Mouse (Mus musculus) lung, embryonic 16.5 days (tissue): ENCODE results near the gene Ppara. TPM values are rescaled to one million over a fixed set of nuclear protein-coding genes. Genes with fewer than 3 reads are reported as not detected.

Experiments used
- ATAC-seq: fragments of 200-750 bp; cut with Nextera tagmentation; 2 replicates; pipeline ENCODE4 v1.8.0; 2017; ENCODE audit warnings: low read depth, mild to moderate bottlenecking, moderate library complexity
- H3K27ac ChIP-seq: fragments of 300-500 bp; sonication (generic); 2 replicates; pipeline ENCODE4 v1.5.1; 2014; ENCODE audit warnings: mild to moderate bottlenecking, control low read depth, low read length
- H3K27me3 ChIP-seq: fragments of 300-500 bp; sonication (generic); 2 replicates; pipeline ENCODE4 v1.6.1; 2014; ENCODE audit warnings: low read depth, low read length, mixed read lengths; ENCODE audit not compliant: control insufficient read depth, insufficient read depth
- H3K36me3 ChIP-seq: fragments of 300-500 bp; sonication (generic); 2 replicates; pipeline ENCODE4 v1.6.1; 2014; ENCODE audit warnings: low read length; ENCODE audit not compliant: control insufficient read depth, insufficient read depth
- H3K4me1 ChIP-seq: fragments of 300-500 bp; sonication (generic); replicated peaks from 2 replicates; pipeline ENCODE4 v1.6.1; 2014; ENCODE audit warnings: low read length, mixed read lengths; ENCODE audit not compliant: control insufficient read depth, insufficient read depth
- H3K4me2 ChIP-seq: fragments of 300-500 bp; sonication (generic); 2 replicates; pipeline ENCODE4 v1.6.1; 2014; ENCODE audit warnings: low read depth, low read length, control low read depth
- H3K4me3 ChIP-seq: fragments of 300-500 bp; sonication (generic); 2 replicates; pipeline ENCODE4 v1.5.1; 2014; ENCODE audit warnings: mild to moderate bottlenecking, low read length, control low read depth
- H3K9ac ChIP-seq: fragments of 300-500 bp; sonication (generic); 2 replicates; pipeline ENCODE4 v1.6.1; 2014; ENCODE audit warnings: low read length, control low read depth
- H3K9me3 ChIP-seq: fragments of 300-500 bp; sonication (generic); 2 replicates; pipeline ENCODE4 v1.6.1; 2016; ENCODE audit warnings: low read length; ENCODE audit not compliant: control insufficient read depth
- WGBS: fragments of 180-500 bp; shearing (Covaris S2); extraction: QIAGEN DNeasy Blood & Tissue Kit; methylation state at CpG from one replicate; pipeline ENCODE4 v1.1.7; 2014; 5-methylcytosine and 5-hydroxymethylcytosine counted together
- polyA plus RNA-seq: library from polyadenylated mRNA; unstranded; fragments of >200 nt; fragmentation: Nextera tagmentation; extraction: Ambion mirVana; gene quantifications from 2 replicates; pipeline ENCODE4 v1.2.1, GENCODE M21; 2015

Gene Ppara
- polyA plus RNA-seq, 1 experiment from 2014 or later: 5.2 TPM

GRCm38 (mm10) chr15:85791449-85791848 is 56.7 kb downstream of the Ppara start:
- ATAC-seq: peak; percentile 81; the same call in 1 of the 2 replicates
- 55% methylated on average over 4 of the region's 4 CpGs for WGBS
- H3K9me3 ChIP-seq: no peaks in the 10 kb centered on the region
- no peaks in the 10 kb centered on the region for H3K27me3 ChIP-seq
- no peak overlapping the region for H3K4me2 ChIP-seq
- no peak overlapping the region for H3K9ac ChIP-seq
- H3K36me3 ChIP-seq: no peaks in the 10 kb centered on the region
- no peaks in the 10 kb centered on the region for H3K4me1 ChIP-seq
- no peak overlapping the region for H3K4me3 ChIP-seq
- no peak overlapping the region; the same call in 1 of the 2 replicates for H3K27ac ChIP-seq

GRCm38 (mm10) chr15:85792819-85793218 is 58.0 kb downstream of the Ppara start:
- H3K4me2 ChIP-seq: no peak overlapping the region
- no peak for ATAC-seq
- no peaks in the 10 kb centered on the region for H3K4me1 ChIP-seq
- WGBS: 50% methylated on average over 1 of the region's 1 CpGs
- no peak overlapping the region for H3K4me3 ChIP-seq
- no peaks in the 10 kb centered on the region for H3K36me3 ChIP-seq
- H3K9me3 ChIP-seq: no peaks in the 10 kb centered on the region
- H3K27ac ChIP-seq: no peak overlapping the region
- no peak overlapping the region for H3K9ac ChIP-seq
- no peaks in the 10 kb centered on the region for H3K27me3 ChIP-seq

- H3K36me3 ChIP-seq: no peaks in the 10 kb centered on the region
- no peaks in the 10 kb centered on the region for H3K27me3 ChIP-seq
- 71% methylated on average over 6 of the region's 6 CpGs for WGBS
- no peak overlapping the region for H3K27ac ChIP-seq
- no peak for ATAC-seq
- H3K4me1 ChIP-seq: no peaks in the 10 kb centered on the region
- H3K4me2 ChIP-seq: no peak overlapping the region
- no peaks in the 10 kb centered on the region for H3K9me3 ChIP-seq
- no peak overlapping the region for H3K9ac ChIP-seq
- no peak overlapping the region for H3K4me3 ChIP-seq
Measured at GRCm38 (mm10) chr15:85795516-85795915, 60.7 kb downstream of the Ppara start.

- no peak overlapping the region for H3K27ac ChIP-seq
- 87% methylated on average over 8 of the region's 8 CpGs for WGBS
- no peak for ATAC-seq
Measured at GRCm38 (mm10) chr15:85798676-85799075, 63.9 kb downstream of the Ppara start.

GRCm38 (mm10) chr15:85802931-85803330 is 68.1 kb downstream of the Ppara start:
- H3K4me1 ChIP-seq: no peaks in the 10 kb centered on the region
- no peak overlapping the region for H3K27ac ChIP-seq
- no peaks in the 10 kb centered on the region for H3K27me3 ChIP-seq
- no peak overlapping the region for H3K4me2 ChIP-seq
- no peaks in the 10 kb centered on the region for H3K36me3 ChIP-seq
- 75% methylated on average over 2 of the region's 2 CpGs for WGBS
- no peak for ATAC-seq
- H3K9me3 ChIP-seq: no peaks in the 10 kb centered on the region
- no peak overlapping the region for H3K9ac ChIP-seq
- no peak overlapping the region for H3K4me3 ChIP-seq

More at GRCm38 (mm10) chr15:85798676-85799075, 63.9 kb downstream of the Ppara start:
- H3K4me2 ChIP-seq: no peak overlapping the region
- H3K27me3 ChIP-seq: no peaks in the 10 kb centered on the region
- no peaks in the 10 kb centered on the region for H3K4me1 ChIP-seq
- H3K9me3 ChIP-seq: no peaks in the 10 kb centered on the region
- H3K9ac ChIP-seq: no peak overlapping the region
- H3K36me3 ChIP-seq: no peaks in the 10 kb centered on the region
- H3K4me3 ChIP-seq: no peak overlapping the region

DNA sequence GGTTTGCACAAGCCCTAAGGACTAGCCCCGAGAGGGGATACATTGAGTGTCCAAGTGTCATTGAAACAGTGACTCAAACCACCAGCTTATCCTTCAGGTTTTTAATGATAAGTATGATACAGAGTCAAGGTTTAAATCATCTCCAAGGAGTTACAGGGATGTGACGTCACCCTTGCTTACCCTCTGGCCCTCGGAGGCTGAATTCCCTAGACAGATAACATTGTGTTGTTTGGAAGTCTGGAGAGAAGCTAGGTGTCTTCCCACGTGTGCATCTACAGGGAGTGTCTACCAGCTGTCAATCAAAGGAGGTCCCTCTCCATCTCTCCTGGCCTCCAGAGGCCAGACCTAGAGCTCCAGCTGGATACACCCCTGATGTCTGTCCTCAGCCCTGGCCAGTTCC is 72.1 kb downstream of the Ppara start:
- Histone ChIP-seq H3K4me3 (no peak overlapping the region), H3K9me3 (no peaks in the 10 kb centered on the region), H3K27me3 (no peaks in the 10 kb centered on the region), H3K4me1 (peaks cover 10% of the 10 kb centered on the region), H3K4me2 (no peak overlapping the region), H3K36me3 (no peaks in the 10 kb centered on the region), H3K9ac (no peak overlapping the region), H3K27ac (no peak overlapping the region)
- WGBS: 68% methylated on average over 4 of the region's 4 CpGs
- ATAC-seq: no peak

GRCm38 (mm10) chr15:85807404-85807803 is 72.6 kb downstream of the Ppara start:
- no peak overlapping the region for H3K4me2 ChIP-seq
- H3K4me1 ChIP-seq: peaks cover 15% of the 10 kb centered on the region

DNA sequence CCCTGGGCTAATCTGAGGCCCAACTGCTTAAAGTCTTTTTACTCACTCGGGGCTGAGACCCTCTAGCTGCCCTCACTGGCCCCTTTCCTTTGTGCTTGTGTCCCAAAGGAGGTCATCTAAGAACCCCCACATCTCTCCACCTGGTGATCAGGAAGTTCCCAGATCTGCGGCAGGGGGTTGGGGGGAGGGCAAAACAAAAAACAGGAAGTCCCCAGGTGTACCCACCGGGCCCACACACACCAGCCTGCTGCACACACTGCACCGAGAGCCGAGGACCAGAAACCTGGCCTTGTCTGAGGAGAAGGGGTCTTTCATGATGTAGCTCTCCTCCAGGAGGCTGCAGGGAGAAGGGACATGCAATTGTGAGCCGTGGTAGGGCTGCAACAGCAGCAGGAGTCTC is 73.2 kb downstream of the Ppara start:
- H3K9me3 ChIP-seq: no peaks in the 10 kb centered on the region
- no peaks in the 10 kb centered on the region; the same call in 1 of the 2 replicates for H3K27me3 ChIP-seq
- H3K36me3 ChIP-seq: no peaks in the 10 kb centered on the region
- no peak for ATAC-seq
- H3K27ac ChIP-seq: no peak overlapping the region
- WGBS: 75% methylated on average over 6 of the region's 6 CpGs
- no peak overlapping the region for H3K4me3 ChIP-seq
- H3K4me1 ChIP-seq: peaks cover 15% of the 10 kb centered on the region
- H3K4me2 ChIP-seq: no peak overlapping the region
- H3K9ac ChIP-seq: no peak overlapping the region

More at GRCm38 (mm10) chr15:85807404-85807803, 72.6 kb downstream of the Ppara start:
- Histone ChIP-seq H3K27ac (no peak overlapping the region), H3K27me3 (no peaks in the 10 kb centered on the region), H3K4me3 (no peak overlapping the region), H3K36me3 (no peaks in the 10 kb centered on the region), H3K9me3 (no peaks in the 10 kb centered on the region), H3K9ac (no peak overlapping the region)
- WGBS: 76% methylated on average over 4 of the region's 4 CpGs
- ATAC-seq: no peak

GRCm38 (mm10) chr15:85808434-85808833 is 73.7 kb downstream of the Ppara start:
- no peaks in the 10 kb centered on the region for H3K36me3 ChIP-seq
- no peak overlapping the region for H3K4me3 ChIP-seq
- no peaks in the 10 kb centered on the region for H3K9me3 ChIP-seq
- WGBS: 58% methylated on average over 8 of the region's 8 CpGs
- no peak overlapping the region for H3K9ac ChIP-seq
- H3K27me3 ChIP-seq: no peaks in the 10 kb centered on the region; the same call in 1 of the 2 replicates
- H3K27ac ChIP-seq: no peak overlapping the region
- ATAC-seq: no peak
- no peak overlapping the region for H3K4me2 ChIP-seq
- H3K4me1 ChIP-seq: peaks cover 15% of the 10 kb centered on the region

- Histone ChIP-seq H3K4me1 (peaks cover 15% of the 10 kb centered on the region), H3K9me3 (no peaks in the 10 kb centered on the region), H3K27ac (no peak overlapping the region), H3K36me3 (no peaks in the 10 kb centered on the region), H3K9ac (no peak overlapping the region), H3K4me2 (no peak overlapping the region), H3K27me3 (no peaks in the 10 kb centered on the region; the same call in 1 of the 2 replicates), H3K4me3 (no peak overlapping the region)
- ATAC-seq: no peak
- 83% methylated on average over 12 of the region's 12 CpGs for WGBS
Measured at GRCm38 (mm10) chr15:85809091-85809490, 74.3 kb downstream of the Ppara start.
